Mouse (Mus musculus) cerebellum, adult 11 months (tissue): ENCODE measurements at regions not wholly inside any gene's neighbourhood (a gene's known extent, or its start where the extent isn't known, plus 50 kb on each side); places are given as distances from the start of the nearest gene placed in this dataset.

Experiments used
- DNase-seq: peaks from one replicate; pipeline ENCODE4 v3.0.0; 2022

DNA sequence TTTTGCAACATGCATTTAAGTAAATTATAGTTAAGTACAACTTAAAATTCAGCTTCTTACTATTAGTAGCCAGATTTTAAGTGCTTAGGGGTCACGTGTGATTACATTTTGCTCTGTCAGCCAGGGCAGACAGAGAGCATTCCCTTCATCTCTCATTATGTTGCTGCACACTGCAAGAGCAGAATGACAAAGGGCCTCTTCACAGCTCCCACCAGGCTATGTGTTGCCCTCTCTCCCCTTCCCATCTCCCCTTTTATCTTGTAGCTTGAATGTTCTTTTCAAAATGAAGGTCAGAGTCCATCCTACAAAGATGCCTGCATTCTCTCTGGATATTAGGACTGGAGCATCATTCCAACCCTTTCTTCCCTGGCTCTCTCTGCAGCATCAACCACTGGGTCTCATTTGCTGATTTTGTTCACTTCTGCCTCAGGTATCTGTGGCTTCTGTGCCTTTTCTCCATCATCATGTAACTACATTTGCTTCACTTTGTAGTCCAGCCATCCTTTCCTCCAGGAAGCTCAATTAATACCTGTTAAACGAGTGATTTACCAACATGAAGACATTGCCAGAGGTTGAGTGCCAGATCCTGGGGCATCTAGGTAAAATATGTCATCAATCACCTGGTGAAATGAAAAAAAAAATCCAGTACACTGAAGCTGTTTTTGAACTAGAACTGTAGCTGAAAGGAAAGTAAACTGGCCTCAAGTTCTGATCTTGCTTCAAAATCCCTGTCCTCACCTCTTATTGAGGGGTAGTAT, 571.6 kb downstream of the Btbd3 start:
- DNase-seq = no peak

GRCm38 (mm10) chr2:138838846-138839245, 582.5 kb downstream of the Btbd3 start:
- no peak for DNase-seq

DNA sequence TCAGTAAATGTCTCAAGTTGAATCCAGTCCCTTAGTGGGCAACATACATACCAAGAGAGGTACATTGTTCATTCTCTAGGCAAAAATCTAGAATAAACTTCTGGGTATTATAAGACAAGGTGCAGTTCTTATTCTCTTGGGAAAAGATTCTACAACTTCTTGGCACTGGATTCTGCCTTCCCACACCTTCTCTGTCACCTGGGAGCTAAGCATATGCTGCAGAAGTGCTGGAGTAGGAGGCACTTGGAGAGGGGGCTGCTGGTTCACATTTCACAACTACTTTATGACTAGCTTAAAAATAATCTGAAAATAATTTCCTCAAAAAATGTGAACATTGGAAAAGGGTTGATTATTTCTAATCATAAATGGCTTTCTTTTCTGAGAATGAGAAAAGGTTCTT, 602.8 kb downstream of the Btbd3 start:
- no peak for DNase-seq

GRCm38 (mm10) chr2:138896563-138896962, 597.1 kb upstream of the Sptlc3 start:
- DNase-seq = no peak

GRCm38 (mm10) chr2:138897101-138897500, 596.6 kb upstream of the Sptlc3 start:
- no peak for DNase-seq

GRCm38 (mm10) chr2:138937165-138937564, 556.5 kb upstream of the Sptlc3 start:
- no peak for DNase-seq

DNA sequence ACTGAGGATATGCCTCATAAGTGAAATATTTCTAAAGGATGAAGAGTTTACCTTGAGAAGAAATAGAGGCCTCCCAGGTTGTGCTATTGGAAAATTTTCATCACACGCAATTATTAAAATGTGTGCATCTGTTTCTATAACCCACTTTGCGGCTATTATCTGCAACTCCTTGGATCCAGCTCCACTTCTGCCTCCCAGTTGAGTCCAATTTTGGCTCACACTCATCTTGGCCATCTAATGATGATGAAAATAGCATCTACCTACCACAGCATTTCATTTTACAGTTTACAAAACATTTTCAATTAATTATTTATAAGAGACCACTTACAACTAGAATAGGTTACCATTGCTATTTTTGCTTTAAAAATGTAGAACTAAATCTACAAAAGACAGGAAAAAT, 554.3 kb upstream of the Sptlc3 start:
- no peak for DNase-seq

DNA sequence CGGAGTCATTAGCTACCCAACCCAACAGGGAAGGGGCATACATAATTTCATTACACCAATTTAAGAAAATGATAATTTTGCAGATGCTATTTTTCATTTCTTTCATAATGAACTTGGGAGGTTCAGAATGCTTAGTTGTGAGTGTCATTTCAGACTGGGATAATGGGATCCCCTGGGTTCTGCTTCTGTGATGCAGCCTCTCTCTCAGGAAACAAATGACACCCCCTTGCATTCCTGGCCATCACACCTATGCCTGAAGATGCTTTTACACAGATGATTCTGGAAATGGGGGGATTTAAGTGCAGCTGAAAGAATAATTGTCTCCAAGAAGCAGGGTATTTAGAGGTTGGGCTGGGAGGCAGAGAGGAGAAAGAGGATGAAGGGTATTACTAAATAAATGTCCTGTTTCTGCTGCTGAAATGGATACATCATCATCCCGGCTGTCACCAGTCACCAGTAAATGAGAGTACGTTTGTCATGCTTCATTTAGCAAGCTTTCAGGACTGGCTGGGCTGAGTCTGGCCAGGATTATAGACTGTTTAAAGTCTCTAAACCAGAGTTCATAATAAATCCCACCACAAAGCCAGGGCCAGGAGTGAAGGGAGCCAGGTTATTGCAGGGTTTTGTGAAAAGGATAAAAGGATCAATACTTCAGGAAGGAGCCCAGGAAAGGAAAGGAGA, 527.5 kb upstream of the Sptlc3 start:
- DNase-seq = no peak

DNA sequence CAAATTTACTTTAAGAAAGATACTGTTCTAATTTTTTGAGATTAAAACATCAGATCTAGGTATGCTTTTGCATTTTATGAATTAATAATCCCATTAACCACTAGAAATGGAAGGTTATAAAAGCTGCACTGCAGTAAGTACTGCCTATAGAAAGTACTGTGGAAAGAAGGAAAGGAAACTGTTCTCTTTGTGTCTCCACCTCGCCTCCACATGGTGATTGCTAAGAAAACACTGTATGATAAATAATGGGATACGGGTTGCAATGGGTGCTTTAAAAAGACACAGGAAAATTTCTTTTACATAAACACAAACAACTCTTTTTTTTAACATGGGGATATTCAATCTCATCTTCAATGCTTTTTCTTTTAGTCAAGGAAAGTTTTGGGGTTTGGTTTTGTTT, 519.2 kb upstream of the Sptlc3 start:
- no peak for DNase-seq

- peak; percentile 34 for DNase-seq
These were observed 503.7 kb upstream of the Sptlc3 start for GRCm38 (mm10) chr2:138990031-138990430.

DNA sequence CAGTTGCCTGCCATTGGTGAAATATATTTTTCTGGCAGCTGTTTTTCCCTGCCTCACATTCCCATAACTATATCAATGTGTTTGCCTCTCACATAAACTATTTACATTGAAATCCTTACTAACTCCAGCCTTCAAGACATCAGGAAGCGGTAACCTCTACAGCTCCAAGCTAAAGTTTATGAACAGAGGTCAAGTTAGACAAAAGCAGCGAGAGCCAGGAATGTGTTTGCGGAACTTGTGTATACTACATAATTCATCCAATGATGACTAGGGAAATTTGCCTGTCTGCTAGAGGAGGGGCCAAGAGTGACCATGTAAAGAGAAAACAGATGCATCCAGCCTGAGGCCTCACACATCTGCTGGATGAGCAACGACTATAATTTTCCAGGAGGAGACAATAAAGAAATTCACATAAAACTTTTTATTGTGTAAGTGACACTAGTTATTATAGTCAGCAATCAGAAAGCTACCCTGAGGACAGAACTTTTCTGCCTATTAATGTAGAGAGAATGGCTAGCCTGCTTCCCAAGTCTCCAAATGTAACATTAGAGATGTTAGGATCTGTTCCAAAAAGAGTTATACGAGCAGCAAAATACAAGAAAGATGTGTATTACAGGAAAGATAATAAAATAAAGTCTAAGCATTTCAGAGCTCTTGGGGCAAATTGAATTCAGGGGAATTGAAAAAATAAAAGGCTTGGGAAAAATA, 461.5 kb upstream of the Sptlc3 start:
- DNase-seq = no peak

- DNase-seq = no peak
These were observed 458.9 kb upstream of the Sptlc3 start for GRCm38 (mm10) chr2:139034800-139035199.

GRCm38 (mm10) chr2:139041671-139042273, 451.9 kb upstream of the Sptlc3 start:
- no peak for DNase-seq

GRCm38 (mm10) chr2:139044684-139045083, 449.0 kb upstream of the Sptlc3 start:
- no peak for DNase-seq

- DNase-seq = no peak
These were observed 438.5 kb upstream of the Sptlc3 start for GRCm38 (mm10) chr2:139055249-139055648.

DNA sequence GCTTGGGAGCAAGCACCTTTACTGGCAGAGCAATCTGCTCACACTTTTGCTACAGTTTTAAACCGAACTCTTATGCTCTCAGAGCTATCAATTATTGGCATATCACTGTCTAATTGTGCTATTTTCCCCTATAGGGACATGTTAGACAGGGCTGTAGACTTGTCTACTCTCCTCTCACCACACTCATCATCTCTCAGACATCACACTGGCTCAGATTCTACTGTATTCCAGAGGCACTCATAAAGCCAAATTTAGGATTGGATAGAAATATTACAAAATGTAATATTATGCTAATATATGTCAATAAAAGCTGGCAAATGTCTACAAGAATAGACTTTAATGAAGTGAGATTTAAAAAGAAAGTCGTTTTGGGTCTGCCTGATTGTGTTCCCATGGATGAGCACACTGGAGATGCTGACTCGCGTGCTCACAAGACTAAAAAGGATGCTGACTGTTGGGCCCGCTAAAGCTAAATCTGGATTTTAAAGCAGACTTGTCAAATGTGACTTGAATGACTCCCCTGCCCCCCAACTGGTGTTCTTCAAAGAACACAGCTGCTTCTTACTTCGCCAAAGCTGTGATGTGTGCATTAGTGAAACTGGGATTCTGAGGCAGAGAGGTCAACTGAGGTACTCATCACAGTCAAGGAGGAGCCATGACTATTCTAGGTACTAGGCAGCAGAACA, 424.3 kb upstream of the Sptlc3 start:
- DNase-seq = no peak

DNA sequence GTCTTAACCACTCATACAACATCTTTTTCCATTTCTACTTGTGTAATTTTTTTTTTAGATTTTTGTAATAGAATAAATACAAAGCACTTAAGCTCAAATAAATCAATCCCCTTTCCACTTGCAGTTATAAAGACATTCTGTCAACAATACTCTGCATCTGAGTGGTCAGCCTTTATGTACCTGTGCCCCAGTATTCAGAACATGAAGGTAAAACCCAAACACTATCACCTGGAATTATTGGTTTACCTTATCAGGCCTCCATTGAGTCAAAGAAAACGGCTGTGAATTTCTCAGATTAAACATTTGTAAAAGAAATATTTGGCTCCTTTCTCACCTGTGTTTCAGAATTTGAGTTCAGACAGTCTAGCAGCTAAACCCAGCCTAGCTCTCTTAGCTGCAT, 422.0 kb upstream of the Sptlc3 start:
- DNase-seq = no peak

- DNase-seq = no peak
These were observed 400.1 kb upstream of the Sptlc3 start for GRCm38 (mm10) chr2:139093487-139094066.

DNA sequence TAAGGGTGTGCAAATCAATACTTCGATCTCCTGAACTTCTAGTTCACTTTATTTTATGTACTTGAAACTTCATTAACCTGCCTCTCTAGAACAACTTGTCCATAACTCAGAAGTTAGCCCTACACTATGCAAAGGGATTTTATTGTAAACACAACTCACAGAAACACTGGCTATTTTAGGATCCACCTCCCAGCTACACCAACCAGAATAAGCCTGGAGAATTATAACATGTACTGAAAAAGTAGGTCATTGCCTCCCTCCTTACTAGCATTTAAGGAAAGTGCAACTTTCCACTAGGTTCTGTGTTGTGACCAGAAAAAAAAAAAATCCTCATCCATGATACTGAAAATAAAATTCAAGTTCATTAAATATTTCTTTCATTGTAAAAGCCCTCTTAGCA, 382.0 kb upstream of the Sptlc3 start:
- DNase-seq = no peak

DNA sequence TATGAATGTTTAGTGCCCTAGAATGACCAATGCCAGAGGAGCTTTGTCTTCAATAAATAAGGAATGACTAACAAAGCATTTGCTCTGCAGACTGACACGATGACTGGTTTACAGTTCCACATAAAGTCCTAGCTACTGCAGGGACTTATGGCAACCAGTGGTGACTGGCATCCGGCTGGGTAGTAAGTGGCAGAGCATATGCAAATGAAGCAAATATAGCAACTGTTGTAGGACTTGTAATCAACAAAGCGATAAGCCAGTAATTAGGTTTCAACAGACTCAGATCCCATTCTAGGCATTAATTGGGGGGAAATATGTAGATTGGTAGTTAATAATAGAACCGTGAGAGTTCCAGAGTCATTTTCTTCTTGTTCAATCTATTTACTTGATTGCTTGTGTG, 379.2 kb upstream of the Sptlc3 start:
- DNase-seq = no peak

GRCm38 (mm10) chr2:139120905-139121304, 372.8 kb upstream of the Sptlc3 start:
- no peak for DNase-seq

DNA sequence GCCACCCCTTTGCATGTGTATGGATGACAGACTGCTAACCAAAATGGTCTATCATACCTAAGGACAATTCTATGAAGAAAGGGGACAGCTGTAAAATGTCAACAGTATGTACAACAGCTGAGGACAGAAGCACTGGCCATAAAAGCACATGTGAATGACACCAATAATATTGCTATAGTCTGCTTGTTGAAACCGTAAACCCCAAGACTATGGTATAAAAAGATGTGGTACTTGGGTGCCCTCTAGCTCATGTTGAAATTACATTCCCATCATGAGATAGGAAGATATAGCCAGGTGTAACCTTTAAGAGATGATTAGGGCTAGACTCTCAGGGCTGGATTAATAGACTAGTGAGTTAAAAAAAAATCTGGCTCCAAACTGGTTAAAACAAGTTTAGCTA, 361.6 kb upstream of the Sptlc3 start:
- DNase-seq = no peak

DNA sequence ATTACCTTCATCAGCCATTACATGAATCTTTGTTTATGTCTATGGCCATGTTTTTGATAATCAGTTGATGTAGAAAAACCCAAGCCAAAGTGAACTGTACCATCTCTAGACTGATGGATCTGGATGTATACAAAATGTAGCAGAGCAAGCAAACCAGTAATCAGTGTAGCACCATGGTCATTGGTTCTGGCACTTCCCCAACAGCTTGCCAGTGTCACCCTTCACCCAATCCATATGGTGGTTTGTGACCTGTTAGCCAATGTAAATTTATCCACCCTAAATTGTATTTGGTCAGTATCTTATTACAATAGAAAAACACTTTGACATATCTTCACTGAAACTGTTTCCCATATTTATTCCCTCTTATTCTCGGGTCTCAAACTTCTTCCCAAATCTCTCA, 346.7 kb upstream of the Sptlc3 start:
- DNase-seq = no peak
